11 mouse cellular contexts compared by ENCODE assay signal in the genomic region with DNA sequence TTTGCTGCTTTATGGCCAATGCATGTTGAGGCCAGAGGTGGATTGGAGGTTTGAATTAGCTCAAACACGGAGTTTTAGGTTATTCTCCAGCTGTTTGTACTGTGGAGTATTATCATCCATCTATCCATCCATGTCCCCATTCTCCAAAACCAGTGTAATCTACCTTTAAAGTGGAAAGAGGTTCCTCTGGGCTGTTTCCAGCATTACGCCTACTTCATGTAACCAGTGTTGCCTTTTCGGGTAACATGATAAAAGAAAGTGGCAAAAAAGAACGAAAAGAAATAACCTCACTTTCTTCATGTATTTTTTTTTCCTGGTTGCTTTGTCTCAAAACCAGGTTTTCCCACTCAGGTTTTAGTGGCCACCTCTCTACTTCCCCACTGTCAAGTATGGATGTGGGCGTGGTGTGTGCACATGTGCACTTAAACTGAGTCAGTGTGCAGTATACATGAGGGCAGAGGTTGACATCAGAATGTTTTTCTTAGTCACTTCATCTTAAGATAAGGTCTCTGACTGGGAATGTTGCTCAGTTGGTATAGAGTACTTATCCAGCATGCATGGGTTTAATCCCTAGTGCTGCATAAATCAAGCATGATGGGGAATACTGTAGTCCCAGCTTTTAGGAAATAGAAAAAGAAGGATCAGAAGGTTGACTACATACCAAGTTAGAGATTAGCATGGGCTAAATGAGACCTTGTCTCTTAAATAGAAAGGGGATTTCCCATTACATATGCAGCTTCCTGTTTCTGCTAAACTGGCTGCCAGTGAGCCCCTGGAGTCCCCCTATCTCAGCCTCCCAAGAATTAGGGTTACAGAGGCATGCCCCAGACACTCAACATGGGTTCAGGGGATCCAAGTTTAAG. TPM values are rescaled to one million over a fixed set of nuclear protein-coding genes. Genes with fewer than 3 reads are reported as not detected.
DNase-seq lines count a peak whose midpoint lies in the region; ATAC-seq and TF ChIP-seq lines count a peak whose summit lies in the region.
"Had no signal": no experiment of that assay in that cellular context is flagged by ENCODE, and none has a peak within 500 bp of the region (broad histone marks: within the 10 kb centered on the region; RNA-seq: fewer than 3 reads in every experiment).

No protein-coding gene starts in this region.

- peaks cover 8% of the 10 kb centered on the region for H3K4me1 ChIP-seq in spleen, adult 2 months (ENCODE audit: control insufficient read depth, insufficient read depth, insufficient read length)
- peaks cover 14% of the 10 kb centered on the region for H3K4me1 ChIP-seq in intestine, embryonic 15.5 days (replicated peaks)
- H3K4me1 ChIP-seq in forebrain, embryonic 15.5 days, result no peaks in the 10 kb centered on the region
- H3K4me1 ChIP-seq in neural tube, embryonic 15.5 days, result 0 out of 2 replicates have a peak, but pooled peaks cover 11% of the 10 kb centered on the region

- ATAC-seq in intestine, embryonic 15.5 days, result peak; percentile 85
- no peak for ATAC-seq in forebrain, embryonic 15.5 days (replicated peaks)
- no peak for ATAC-seq in neural tube, embryonic 15.5 days (ENCODE audit: low FRiP score)
- ATAC-seq: liver, postnatal 0 days had no signal

- TF ChIP-seq CTCF in gastrocnemius, adult 2 months (IDR thresholded peaks at IDR 0.05), result no peak
- no peak for TF ChIP-seq CTCF in spleen, adult 2 months (IDR thresholded peaks at IDR 0.05; ENCODE audit: extremely low read depth, insufficient read depth, insufficient read length, insufficient replicate concordance)

- H3K27me3 ChIP-seq in spleen, adult 2 months (ENCODE audit: control insufficient read depth, insufficient read depth, low read length), result no peaks in the 10 kb centered on the region
- H3K27me3 ChIP-seq in intestine, embryonic 15.5 days (replicated peaks), result no peaks in the 10 kb centered on the region
- no peaks in the 10 kb centered on the region for H3K27me3 ChIP-seq in forebrain, embryonic 15.5 days
- no peaks in the 10 kb centered on the region for H3K27me3 ChIP-seq in neural tube, embryonic 15.5 days (replicated peaks)
- H3K27me3 ChIP-seq: neural tube, embryonic 12.5 days had no signal

- H3K9me3 ChIP-seq in intestine, embryonic 15.5 days, result no peaks in the 10 kb centered on the region
- no peaks in the 10 kb centered on the region for H3K9me3 ChIP-seq in forebrain, embryonic 15.5 days
- no peaks in the 10 kb centered on the region for H3K9me3 ChIP-seq in neural tube, embryonic 15.5 days (replicated peaks)
- H3K9me3 ChIP-seq: neural tube, embryonic 12.5 days had no signal

- H3K4me3 ChIP-seq in gastrocnemius, adult 2 months, result no peak overlapping the region
- H3K4me3 ChIP-seq in spleen, adult 2 months (ENCODE audit: extremely low read depth, insufficient read depth, insufficient read length), result no peak overlapping the region
- no peak overlapping the region for H3K4me3 ChIP-seq in intestine, embryonic 15.5 days (replicated peaks)
- H3K4me3 ChIP-seq in forebrain, embryonic 15.5 days, result no peak overlapping the region
- H3K4me3 ChIP-seq in neural tube, embryonic 15.5 days (replicated peaks), result no peak overlapping the region
- H3K4me3 ChIP-seq: neural tube, embryonic 12.5 days had no signal

- no peak overlapping the region for H3K9ac ChIP-seq in intestine, embryonic 15.5 days
- H3K9ac ChIP-seq in forebrain, embryonic 15.5 days (replicated peaks), result no peak overlapping the region
- H3K9ac ChIP-seq in neural tube, embryonic 15.5 days (replicated peaks), result no peak overlapping the region
- H3K9ac ChIP-seq: liver, postnatal 0 days; neural tube, embryonic 12.5 days had no signal

- WGBS in spleen, adult 2 months, result 38% methylated on average over 5 of the region's 5 CpGs
- WGBS in intestine, embryonic 15.5 days, result 70% methylated on average over 5 of the region's 5 CpGs
- 83% methylated on average over 5 of the region's 5 CpGs for WGBS in forebrain, embryonic 15.5 days
- WGBS in neural tube, embryonic 15.5 days, result 86% methylated on average over 5 of the region's 5 CpGs

- DNase-seq in gastrocnemius, adult 2 months, result no peak
- no peak for DNase-seq in gastrocnemius, postnatal 4 days (ENCODE audit: low spot score in 2 of 2)
- DNase-seq in spleen, adult 2 months (ENCODE audit: low read depth in 1 of 2, low spot score in 2 of 2), result peak; percentile 22 to 49
- DNase-seq in spleen, adult 12 weeks (ENCODE audit: low spot score), result no peak
- DNase-seq in gastrocnemius, postnatal 36 days, result no peak
- DNase-seq: gastrocnemius, postnatal 14 days; liver, postnatal 0 days had no signal

- intact Hi-C loops in gastrocnemius, adult 2 months (cut with DNase I), result loop anchor here (5.0 kb wide), 1 partner anchor 37 kb away; no protein-coding TSS in a partner anchor
- intact Hi-C loops in gastrocnemius, postnatal 36 days (cut with DNase I), result loop anchor here (5.0 kb wide), 1 partner anchor 37 kb away; no protein-coding TSS in a partner anchor

- TF ChIP-seq POLR2A in spleen, adult 2 months (IDR thresholded peaks at IDR 0.05; ENCODE audit: low read depth, low read length), result no peak

- H3K36me3 ChIP-seq in spleen, adult 2 months (ENCODE audit: control insufficient read depth, insufficient read depth, low read length), result no peaks in the 10 kb centered on the region
- no peaks in the 10 kb centered on the region for H3K36me3 ChIP-seq in intestine, embryonic 15.5 days
- no peaks in the 10 kb centered on the region for H3K36me3 ChIP-seq in forebrain, embryonic 15.5 days
- no peaks in the 10 kb centered on the region for H3K36me3 ChIP-seq in neural tube, embryonic 15.5 days
- H3K36me3 ChIP-seq: neural tube, embryonic 12.5 days had no signal

- H3K27ac ChIP-seq in gastrocnemius, adult 2 months, result peak overlapping the region; percentile 44
- peak overlapping the region; percentile 60; the same call in 1 of the 2 replicates for H3K27ac ChIP-seq in spleen, adult 2 months (ENCODE audit: insufficient read depth, low read length)
- no peak overlapping the region for H3K27ac ChIP-seq in intestine, embryonic 15.5 days
- no peak overlapping the region for H3K27ac ChIP-seq in forebrain, embryonic 15.5 days (replicated peaks)
- no peak overlapping the region for H3K27ac ChIP-seq in neural tube, embryonic 15.5 days (replicated peaks)
- H3K27ac ChIP-seq: neural tube, embryonic 12.5 days had no signal

- no peak overlapping the region for H3K4me2 ChIP-seq in intestine, embryonic 15.5 days (replicated peaks)
- H3K4me2 ChIP-seq in forebrain, embryonic 15.5 days (replicated peaks), result no peak overlapping the region
- H3K4me2 ChIP-seq in neural tube, embryonic 15.5 days, result no peak overlapping the region
- H3K4me2 ChIP-seq: neural tube, embryonic 12.5 days had no signal

RNA-seq across cellular contexts. Expression of a gene that starts 33.9 kb away (rescaled TPM):
- 10 to 100 TPM in 1 of 2 experiments, 1 to 10 TPM in 1; 9.3 to 12.1 TPM for total RNA-seq in gastrocnemius, adult 2 months (2021)
- total RNA-seq in gastrocnemius, postnatal 4 days (2021), result 10 to 100 TPM; 63.5 to 68.8 TPM
- polyA plus RNA-seq in spleen, adult 2 months (2012; rRNA removed), result 2.4 and 3.1 TPM in 2 replicates
- 29.4 and 34.0 TPM in 2 replicates for polyA plus RNA-seq in intestine, embryonic 15.5 days (2015; fragmentation: Nextera tagmentation; extraction: Ambion mirVana)
- polyA plus RNA-seq in forebrain, embryonic 15.5 days (2015; fragmentation: Nextera tagmentation; extraction: Ambion mirVana), result 65.0 and 65.5 TPM in 2 replicates
- polyA plus RNA-seq in neural tube, embryonic 15.5 days (2015; fragmentation: Nextera tagmentation; extraction: Ambion mirVana), result 34.9 and 38.5 TPM in 2 replicates
- total RNA-seq in gastrocnemius, postnatal 36 days (2021), result 10 to 100 TPM in 1 of 2 experiments, 1 to 10 TPM in 1; 9.0 to 11.2 TPM

RNA-seq across cellular contexts. Expression of a gene that starts 42.8 kb away (rescaled TPM):
- total RNA-seq in gastrocnemius, adult 2 months (2021), result 1 to 10 TPM; 1.0 to 2.0 TPM
- under 1 TPM; 0.60 to 0.76 TPM for total RNA-seq in gastrocnemius, postnatal 4 days (2021)
- 0.16 and 0.54 TPM in 2 replicates for polyA plus RNA-seq in spleen, adult 2 months (2012; rRNA removed)
- polyA plus RNA-seq in intestine, embryonic 15.5 days (2015; fragmentation: Nextera tagmentation; extraction: Ambion mirVana), result 0.35 and 0.64 TPM in 2 replicates
- 0.55 TPM in 1 of 2 replicates, not detected in the other for polyA plus RNA-seq in forebrain, embryonic 15.5 days (2015; fragmentation: Nextera tagmentation; extraction: Ambion mirVana)
- polyA plus RNA-seq in neural tube, embryonic 15.5 days (2015; fragmentation: Nextera tagmentation; extraction: Ambion mirVana), result 0.63 TPM in 1 of 2 replicates, not detected in the other
- total RNA-seq in gastrocnemius, postnatal 36 days (2021), result 1 to 10 TPM in 1 of 2 experiments, under 1 TPM in 1; 0.84 to 1.2 TPM

RNA-seq across cellular contexts. Expression of a gene that starts 44.1 kb away (rescaled TPM):
- total RNA-seq in gastrocnemius, adult 2 months (2021), result 1 to 10 TPM; 1.9 to 3.8 TPM
- total RNA-seq in gastrocnemius, postnatal 4 days (2021), result 10 to 100 TPM in 1 of 2 experiments, 1 to 10 TPM in 1; 9.8 to 10.3 TPM
- 82.8 and 87.0 TPM in 2 replicates for polyA plus RNA-seq in spleen, adult 2 months (2012; rRNA removed)
- 3.6 and 4.3 TPM in 2 replicates for polyA plus RNA-seq in intestine, embryonic 15.5 days (2015; fragmentation: Nextera tagmentation; extraction: Ambion mirVana)
- 1.4 and 2.1 TPM in 2 replicates for polyA plus RNA-seq in forebrain, embryonic 15.5 days (2015; fragmentation: Nextera tagmentation; extraction: Ambion mirVana)
- polyA plus RNA-seq in neural tube, embryonic 15.5 days (2015; fragmentation: Nextera tagmentation; extraction: Ambion mirVana), result 2.3 and 3.9 TPM in 2 replicates
- total RNA-seq in gastrocnemius, postnatal 36 days (2021), result 1 to 10 TPM; 2.0 to 2.5 TPM

Comparison
In these comparisons a context has a peak if more than half of its experiments do, and no peak if none do; other contexts are left out.
1. DNase-seq: peak in spleen, adult 2 months (2 of 2); none in gastrocnemius, adult 2 months (single experiment), gastrocnemius, postnatal 4 days (0 of 2), spleen, adult 12 weeks (single experiment) and gastrocnemius, postnatal 36 days (0 of 2).
2. H3K27ac ChIP-seq: peak in gastrocnemius, adult 2 months (single experiment) and spleen, adult 2 months (single experiment); none in intestine, embryonic 15.5 days (single experiment), forebrain, embryonic 15.5 days (single experiment) and neural tube, embryonic 15.5 days (single experiment).
3. RNA of a gene that starts 44.1 kb away (polyA plus RNA-seq): 82.8 to 87.0 TPM in spleen, adult 2 months; 3.6 to 4.3 TPM in intestine, embryonic 15.5 days, 2.3 to 3.9 TPM in neural tube, embryonic 15.5 days and 1.4 to 2.1 TPM in forebrain, embryonic 15.5 days; every median in the first group is over 10 times any median in the second.